Mouse (Mus musculus): ENCODE results near the gene Plekho1. TPM values are rescaled to one million over a fixed set of nuclear protein-coding genes. Genes with fewer than 3 reads are reported as not detected.

The Plekho1 gene
- polyA plus RNA-seq, 1 experiment from 2014 or later = 59.2 TPM

- no peak for ATAC-seq (ENCODE audit: extremely low read depth, insufficient number of reproducible peaks, low FRiP score, low TSS enrichment)
- no peak overlapping the region for H3K27ac ChIP-seq (replicated peaks)
- no peaks in the 10 kb centered on the region; the same call in 1 of the 2 replicates for H3K4me1 ChIP-seq
- no peak overlapping the region for H3K4me2 ChIP-seq
- H3K27me3 ChIP-seq (replicated peaks) = no peaks in the 10 kb centered on the region
- H3K36me3 ChIP-seq = peaks cover 81% of the 10 kb centered on the region
- H3K9me3 ChIP-seq = no peaks in the 10 kb centered on the region
- H3K9ac ChIP-seq = no peak overlapping the region
- H3K4me3 ChIP-seq = no peak overlapping the region
- WGBS = 86% methylated on average over 8 of the region's 8 CpGs
Measured at GRCm38 (mm10) chr3:95944742-95945141, 51.1 kb downstream of the Plekho1 start.

- Histone ChIP-seq H3K36me3 (peaks cover 89% of the 10 kb centered on the region), H3K27ac (replicated peaks) (no peak overlapping the region), H3K4me1 (no peaks in the 10 kb centered on the region; the same call in 1 of the 2 replicates), H3K27me3 (replicated peaks) (no peaks in the 10 kb centered on the region), H3K4me2 (no peak overlapping the region), H3K9me3 (no peaks in the 10 kb centered on the region), H3K4me3 (no peak overlapping the region), H3K9ac (no peak overlapping the region)
- ATAC-seq (ENCODE audit: extremely low read depth, insufficient number of reproducible peaks, low FRiP score, low TSS enrichment) = no peak
- WGBS = 93% methylated on average over 7 of the region's 7 CpGs
Measured at GRCm38 (mm10) chr3:95943226-95943625, 52.6 kb downstream of the Plekho1 start.

GRCm38 (mm10) chr3:95942749-95943148 lies 53.1 kb downstream of the Plekho1 start:
- H3K36me3 ChIP-seq = peaks cover 94% of the 10 kb centered on the region
- H3K27me3 ChIP-seq (replicated peaks) = no peaks in the 10 kb centered on the region
- H3K27ac ChIP-seq (replicated peaks) = no peak overlapping the region
- H3K9ac ChIP-seq = no peak overlapping the region
- no peak for ATAC-seq (ENCODE audit: extremely low read depth, insufficient number of reproducible peaks, low FRiP score, low TSS enrichment)
- H3K4me2 ChIP-seq = no peak overlapping the region
- H3K4me3 ChIP-seq = no peak overlapping the region
- no peaks in the 10 kb centered on the region for H3K9me3 ChIP-seq
- WGBS = 80% methylated on average over 6 of the region's 6 CpGs
- H3K4me1 ChIP-seq = no peaks in the 10 kb centered on the region; the same call in 1 of the 2 replicates

GRCm38 (mm10) chr3:95938835-95939234 lies 57.0 kb downstream of the Plekho1 start:
- H3K4me1 ChIP-seq = no peaks in the 10 kb centered on the region
- no peaks in the 10 kb centered on the region for H3K9me3 ChIP-seq
- H3K27me3 ChIP-seq (replicated peaks) = no peaks in the 10 kb centered on the region
- H3K4me2 ChIP-seq = no peak overlapping the region
- no peak overlapping the region for H3K27ac ChIP-seq (replicated peaks)
- H3K9ac ChIP-seq = no peak overlapping the region
- WGBS = 93% methylated on average over 15 of the region's 15 CpGs
- peaks cover 96% of the 10 kb centered on the region for H3K36me3 ChIP-seq
- H3K4me3 ChIP-seq = no peak overlapping the region
- ATAC-seq (ENCODE audit: extremely low read depth, insufficient number of reproducible peaks, low FRiP score, low TSS enrichment) = no peak

Other genes starting within 250 kb of the Plekho1 start
- 39.5 and 40.0 TPM in 2 replicates for gene Tars2, start 235.8 kb downstream of the Plekho1 start, polyA plus RNA-seq (2015; fragmentation: Nextera tagmentation; extraction: Ambion mirVana)
- gene Rprd2, start 177.1 kb downstream of the Plekho1 start, polyA plus RNA-seq (2015; fragmentation: Nextera tagmentation; extraction: Ambion mirVana) = 17.1 and 18.0 TPM in 2 replicates
- 25.0 and 29.1 TPM in 2 replicates for gene Prpf3, start 140.1 kb downstream of the Plekho1 start, polyA plus RNA-seq (2015; fragmentation: Nextera tagmentation; extraction: Ambion mirVana)
- gene Mrps21, start 124.5 kb downstream of the Plekho1 start, polyA plus RNA-seq (2015; fragmentation: Nextera tagmentation; extraction: Ambion mirVana) = 362 and 399 TPM in 2 replicates
- gene Ciart, start 113.8 kb downstream of the Plekho1 start, polyA plus RNA-seq (2015; fragmentation: Nextera tagmentation; extraction: Ambion mirVana) = 5.7 and 6.2 TPM in 2 replicates
- 38.1 and 41.8 TPM in 2 replicates for gene BC028528, start 104.0 kb downstream of the Plekho1 start, polyA plus RNA-seq (2015; fragmentation: Nextera tagmentation; extraction: Ambion mirVana)
- 28.8 and 33.9 TPM in 2 replicates for gene Aph1a, start 102.0 kb downstream of the Plekho1 start, polyA plus RNA-seq (2015; fragmentation: Nextera tagmentation; extraction: Ambion mirVana)
- 26.1 and 31.5 TPM in 2 replicates for gene Car14, start 91.3 kb downstream of the Plekho1 start, polyA plus RNA-seq (2015; fragmentation: Nextera tagmentation; extraction: Ambion mirVana)
- 164 and 182 TPM in 2 replicates for gene Anp32e, start 66.8 kb downstream of the Plekho1 start, polyA plus RNA-seq (2015; fragmentation: Nextera tagmentation; extraction: Ambion mirVana)
- gene Vps45, start 62.5 kb upstream of the Plekho1 start, polyA plus RNA-seq (2015; fragmentation: Nextera tagmentation; extraction: Ambion mirVana) = 33.6 and 34.9 TPM in 2 replicates
- 14.9 and 17.2 TPM in 2 replicates for gene Otud7b, start 108.5 kb upstream of the Plekho1 start, polyA plus RNA-seq (2015; fragmentation: Nextera tagmentation; extraction: Ambion mirVana)
- gene Mtmr11, start 166.0 kb upstream of the Plekho1 start, polyA plus RNA-seq (2015; fragmentation: Nextera tagmentation; extraction: Ambion mirVana) = 6.4 and 7.2 TPM in 2 replicates
- 97.7 and 98.6 TPM in 2 replicates for gene Sf3b4, start 176.3 kb upstream of the Plekho1 start, polyA plus RNA-seq (2015; fragmentation: Nextera tagmentation; extraction: Ambion mirVana)
- 13.5 and 14.0 TPM in 2 replicates for gene Sv2a, start 185.2 kb upstream of the Plekho1 start, polyA plus RNA-seq (2015; fragmentation: Nextera tagmentation; extraction: Ambion mirVana)
- gene Bola1, start 223.7 kb upstream of the Plekho1 start, polyA plus RNA-seq (2015; fragmentation: Nextera tagmentation; extraction: Ambion mirVana) = 42.5 and 46.7 TPM in 2 replicates
- not detected in 2 replicates for gene Hist2h2ab, start 223.9 kb upstream of the Plekho1 start, polyA plus RNA-seq (2015; fragmentation: Nextera tagmentation; extraction: Ambion mirVana)
- gene Hist2h2ac, start 224.9 kb upstream of the Plekho1 start, polyA plus RNA-seq (2015; fragmentation: Nextera tagmentation; extraction: Ambion mirVana) = 4.5 and 5.0 TPM in 2 replicates
- 3.6 and 5.0 TPM in 2 replicates for gene Hist2h2be, start 225.1 kb upstream of the Plekho1 start, polyA plus RNA-seq (2015; fragmentation: Nextera tagmentation; extraction: Ambion mirVana)
- 3.0 and 4.3 TPM in 2 replicates for gene Hist2h3c2, start 243.1 kb upstream of the Plekho1 start, polyA plus RNA-seq (2015; fragmentation: Nextera tagmentation; extraction: Ambion mirVana)
- gene Hist2h2aa2, start 244.3 kb upstream of the Plekho1 start, polyA plus RNA-seq (2015; fragmentation: Nextera tagmentation; extraction: Ambion mirVana) = 34.7 and 49.3 TPM in 2 replicates
- gene Hist2h2aa1, start 249.5 kb upstream of the Plekho1 start, polyA plus RNA-seq (2015; fragmentation: Nextera tagmentation; extraction: Ambion mirVana) = 10.6 and 16.1 TPM in 2 replicates

All from heart, embryonic 13.5 days (tissue).